Mouse (Mus musculus): ENCODE data around the gene Srrm2.

Gene Srrm2

DNA sequence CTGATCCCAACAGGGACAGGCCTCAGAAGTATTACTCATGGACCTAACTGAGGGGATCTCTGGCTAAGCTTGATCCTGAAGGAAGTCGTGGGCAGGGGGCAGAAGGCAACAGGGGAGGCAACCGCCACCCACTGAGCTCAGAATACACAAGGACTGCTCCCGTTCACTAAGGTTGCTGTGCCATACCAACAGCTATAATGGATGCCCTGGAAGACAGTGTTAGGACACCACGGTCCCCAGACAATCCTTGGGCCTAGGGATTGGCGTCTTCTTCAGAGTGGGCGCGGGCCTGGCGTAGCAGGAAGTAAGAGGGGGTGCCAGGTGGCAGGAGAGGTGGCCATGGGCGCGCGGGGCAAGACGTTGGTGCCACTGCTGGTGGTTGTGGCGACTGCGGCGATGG, 77.4 kb downstream of the Srrm2 start, which contains the start of gene Prss21:
TSS of gene Prss21 (plus strand) at position 301 of the 400 bp plus-strand sequence.
- no peak for DNase-seq

DNA sequence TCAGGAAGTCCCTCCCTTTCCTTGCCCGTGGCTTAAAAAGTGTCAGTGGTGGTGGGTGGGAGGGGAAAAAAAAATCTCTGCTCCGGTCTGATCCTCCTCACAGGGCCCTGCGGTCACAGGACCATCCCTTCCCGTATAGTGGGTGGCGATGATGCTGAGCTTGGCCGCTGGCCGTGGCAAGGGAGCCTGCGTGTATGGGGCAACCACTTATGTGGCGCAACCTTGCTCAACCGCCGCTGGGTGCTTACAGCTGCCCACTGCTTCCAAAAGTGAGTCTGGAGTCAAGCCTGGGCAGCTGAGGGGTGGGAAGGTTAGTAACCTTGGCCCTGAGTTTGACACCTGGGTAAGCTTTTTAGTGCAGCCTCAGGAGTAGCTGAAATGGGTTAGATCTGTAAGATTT, 78.2 kb downstream of the Srrm2 start:
- DNase-seq = no peak
